Mouse (Mus musculus) MEL-GATA-1-ER (cell line): ENCODE data around the gene Tox4.

ENCODE experiments used
- DNase-seq: peaks from one replicate; pipeline ENCODE4 v3.0.0-alpha.2; 2012; ENCODE audit warnings: low read depth; ENCODE audit errors: extremely low read depth

Tox4 gene

DNA sequence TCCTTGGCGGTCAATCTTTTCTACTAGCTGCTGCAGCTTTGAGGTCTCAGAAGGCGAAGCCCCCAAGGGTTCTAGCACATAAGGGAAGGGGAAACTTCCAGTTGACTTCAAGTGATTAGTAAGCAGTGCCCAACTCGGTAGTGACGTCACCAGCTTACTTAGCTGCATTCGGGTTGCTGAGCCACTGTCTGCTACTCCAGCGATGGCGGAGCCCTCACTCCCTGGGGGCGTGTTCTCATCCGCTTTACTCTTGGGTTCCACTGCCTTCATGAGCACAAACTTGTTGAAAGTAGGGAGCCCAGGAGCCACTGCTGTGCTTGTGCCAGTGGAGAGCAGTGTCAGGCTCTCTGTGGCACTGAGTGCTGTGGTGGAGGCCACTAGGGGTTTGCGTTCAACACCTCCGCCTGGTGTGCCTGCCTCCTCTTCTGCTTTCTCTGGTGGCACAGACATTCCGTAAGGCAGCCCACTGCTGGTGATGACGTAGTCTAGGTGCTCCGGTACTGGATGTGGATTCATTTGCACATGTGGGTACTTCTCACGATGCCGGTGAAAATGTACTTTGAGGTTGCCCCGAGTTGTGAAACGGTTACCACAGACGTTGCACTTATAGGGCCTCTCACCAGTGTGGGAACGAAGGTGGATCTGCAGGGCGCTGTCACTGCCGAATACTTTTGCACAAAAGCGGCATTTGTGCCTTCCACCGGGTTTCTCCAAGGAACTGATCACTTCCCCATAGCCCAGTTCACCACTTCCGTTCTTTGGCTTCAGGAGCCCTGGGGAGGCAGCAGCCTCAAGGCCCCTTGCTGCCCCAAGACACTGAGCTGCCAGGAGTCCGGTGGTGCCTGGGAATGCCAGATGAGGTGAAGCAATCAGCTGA lies 35.2 kb downstream of the Tox4 start:
- DNase-seq: no peak

DNA sequence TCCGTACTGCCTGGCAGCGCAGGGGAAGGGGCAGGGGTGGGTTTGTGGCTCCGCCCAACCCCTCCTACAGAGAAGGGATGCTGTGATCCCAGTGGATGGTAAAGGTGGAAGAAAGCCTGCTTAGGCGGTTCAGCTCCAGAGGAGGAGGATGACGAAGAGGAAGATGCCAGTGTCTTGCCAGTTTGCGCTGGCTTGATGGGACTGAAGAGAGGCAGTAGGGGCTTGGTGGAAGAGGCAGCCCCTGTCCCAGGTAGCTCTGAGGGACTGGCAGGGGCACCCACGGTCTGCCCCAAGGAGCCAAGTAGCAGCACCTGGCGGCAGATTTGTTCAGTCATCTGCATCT lies 35.8 kb downstream of the Tox4 start:
- DNase-seq: no peak

DNA sequence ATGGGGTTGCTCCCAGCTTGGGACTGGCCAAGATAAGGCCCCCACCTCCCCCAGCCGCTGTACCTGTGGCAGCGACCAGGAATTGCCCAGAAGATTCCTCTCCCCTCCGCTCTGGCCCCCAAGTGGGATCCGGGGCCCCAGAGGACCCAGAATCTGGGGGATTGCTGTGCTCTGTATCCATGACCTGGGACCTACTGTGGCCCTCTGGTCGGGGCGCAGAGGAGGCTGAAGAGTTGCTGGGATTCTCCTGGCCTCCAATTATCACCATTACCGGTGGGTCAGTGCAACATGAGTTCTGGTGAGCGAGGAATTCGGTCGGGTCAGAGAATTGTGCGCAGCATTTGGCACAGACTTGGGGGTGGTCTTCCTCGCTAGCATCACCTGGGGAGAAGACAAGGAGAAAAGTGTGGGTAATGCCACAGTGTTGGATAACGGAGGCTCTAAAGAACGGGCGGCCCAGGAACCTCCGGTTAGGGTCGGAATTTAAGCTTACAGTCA lies 36.4 kb downstream of the Tox4 start:
- no peak for DNase-seq

DNA sequence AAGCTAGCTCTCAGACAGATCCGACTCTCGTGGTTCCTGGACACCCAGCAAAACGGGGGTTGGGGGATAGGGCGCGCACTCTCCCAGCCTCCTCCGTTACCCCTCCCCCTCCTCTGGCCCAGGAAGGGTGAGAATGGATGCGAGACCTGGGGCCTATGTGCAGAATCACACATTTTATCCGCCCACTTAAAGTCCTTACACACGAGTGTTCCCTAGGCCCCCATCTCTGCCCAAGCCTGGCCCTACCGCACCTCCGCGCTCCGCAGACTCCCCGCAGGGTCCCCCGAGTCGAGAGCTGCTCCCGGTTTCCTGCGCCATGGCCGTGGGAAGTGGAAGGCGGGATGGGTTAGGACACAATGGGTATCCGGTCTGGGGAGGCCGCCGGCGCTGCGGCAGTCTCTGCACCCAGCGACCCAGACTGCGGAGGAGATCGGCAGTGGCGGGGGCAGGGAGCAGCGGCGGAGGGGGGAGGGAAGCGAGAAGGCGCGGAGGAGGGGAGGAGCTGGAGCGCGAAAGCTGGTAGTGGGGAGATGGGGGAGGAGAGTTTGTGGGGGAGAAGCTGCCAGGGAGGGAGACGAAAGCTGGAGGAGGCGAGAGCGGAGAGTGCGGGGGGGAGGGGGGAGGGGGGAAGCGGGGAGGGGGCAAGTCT lies 37.0 kb downstream of the Tox4 start:
- DNase-seq: no peak

DNA sequence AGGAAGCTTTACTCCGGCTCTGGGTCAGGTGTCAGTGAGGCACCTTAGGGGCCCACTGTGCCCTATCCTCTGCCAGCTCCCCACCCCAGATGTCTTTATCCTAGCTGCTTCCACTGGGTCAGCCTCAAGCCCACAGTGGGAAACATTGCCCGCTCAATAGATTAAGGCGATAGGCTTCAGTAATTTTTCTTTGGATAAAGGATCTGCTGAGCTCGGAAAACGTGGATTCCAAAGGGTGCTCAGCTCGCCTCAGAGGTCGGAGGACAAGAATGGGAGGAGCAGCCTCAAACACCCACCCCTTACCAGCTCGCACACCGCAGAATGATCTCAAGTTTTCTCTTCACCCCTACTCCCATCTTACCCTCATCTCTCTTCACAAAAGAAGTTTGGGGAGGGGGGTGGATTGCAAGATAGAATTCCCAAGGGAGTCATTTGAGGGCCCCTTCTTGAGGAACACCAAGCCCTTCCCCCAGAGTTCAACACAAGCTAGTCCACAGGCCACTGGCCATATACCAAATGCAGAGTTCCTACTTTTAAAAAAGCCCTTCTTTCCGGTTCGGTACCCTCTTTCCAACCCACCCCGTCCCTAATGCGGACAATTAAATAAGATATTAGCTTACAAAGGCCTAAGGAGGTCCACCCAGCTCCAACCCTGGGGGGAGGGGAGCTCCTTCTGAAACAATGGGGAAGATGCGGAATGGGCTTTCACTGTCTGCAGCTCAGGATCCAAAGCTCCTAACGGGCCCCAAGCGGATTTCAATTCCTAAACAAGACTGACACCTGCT lies 37.7 kb downstream of the Tox4 start:
- no peak for DNase-seq

DNA sequence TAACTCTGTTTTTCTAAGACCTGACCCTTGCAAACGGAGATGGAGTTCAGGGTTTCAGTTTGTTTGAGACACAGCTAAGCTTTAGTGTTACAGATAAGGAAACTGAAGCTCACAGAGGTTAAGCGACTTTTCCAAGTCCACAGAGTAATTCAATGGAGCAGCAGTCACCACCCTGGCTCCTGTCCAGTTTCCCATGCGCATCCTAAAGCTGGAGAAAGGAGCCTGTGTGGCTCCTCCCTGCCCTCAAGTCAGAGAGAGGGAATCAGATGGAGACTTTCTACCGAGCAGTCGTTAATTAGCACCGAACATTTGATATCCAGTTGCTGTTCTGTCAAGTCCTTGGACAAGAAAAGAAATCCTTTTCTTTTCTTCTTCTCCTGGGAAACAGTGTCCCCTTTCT lies 40.4 kb downstream of the Tox4 start:
- DNase-seq: no peak

DNA sequence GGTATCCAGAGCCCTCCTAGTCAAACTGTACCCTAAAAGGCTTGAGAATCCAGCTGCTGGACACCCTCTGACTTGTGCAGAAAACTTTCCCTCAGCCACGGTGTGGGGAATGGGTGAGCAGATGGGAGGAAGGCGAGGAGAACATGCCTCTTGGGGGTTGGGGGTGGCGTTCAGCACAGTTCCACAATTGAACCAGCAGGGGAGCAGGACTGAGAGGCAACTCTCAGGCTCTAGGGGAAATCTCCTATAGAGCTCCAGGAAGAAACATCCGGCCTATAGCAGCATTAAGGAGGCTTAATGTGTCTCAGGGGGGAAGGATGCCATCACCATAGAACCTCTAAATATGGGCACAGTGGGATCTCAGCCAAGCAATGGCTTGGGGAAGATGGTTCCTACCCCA lies 46.9 kb downstream of the Tox4 start:
- no peak for DNase-seq

DNA sequence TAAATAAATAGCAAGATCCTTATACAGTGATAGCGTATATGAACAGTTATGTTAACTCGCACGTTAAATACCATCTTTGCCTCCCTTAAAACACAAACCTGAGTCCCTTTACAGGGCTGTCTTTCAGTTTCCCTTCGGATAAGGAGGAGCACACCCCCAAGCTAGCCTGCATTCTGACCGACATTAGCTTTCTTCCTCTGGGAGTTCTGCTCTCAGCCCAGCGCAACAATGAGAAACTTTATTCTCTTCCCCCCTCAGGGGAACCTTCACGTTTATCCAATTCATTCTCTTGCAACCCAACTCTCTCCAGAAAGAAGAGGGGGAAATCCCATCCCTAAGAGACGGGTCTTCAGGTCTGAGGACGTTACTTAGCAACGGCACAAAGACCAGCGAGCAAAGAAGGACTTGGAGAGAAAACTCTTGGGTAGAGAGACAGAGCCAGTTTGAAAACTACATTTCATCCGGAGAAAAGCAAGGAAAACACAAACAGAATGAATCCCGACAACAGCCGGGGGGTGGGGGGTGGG lies 48.5 kb downstream of the Tox4 start:
- DNase-seq: no peak

DNA sequence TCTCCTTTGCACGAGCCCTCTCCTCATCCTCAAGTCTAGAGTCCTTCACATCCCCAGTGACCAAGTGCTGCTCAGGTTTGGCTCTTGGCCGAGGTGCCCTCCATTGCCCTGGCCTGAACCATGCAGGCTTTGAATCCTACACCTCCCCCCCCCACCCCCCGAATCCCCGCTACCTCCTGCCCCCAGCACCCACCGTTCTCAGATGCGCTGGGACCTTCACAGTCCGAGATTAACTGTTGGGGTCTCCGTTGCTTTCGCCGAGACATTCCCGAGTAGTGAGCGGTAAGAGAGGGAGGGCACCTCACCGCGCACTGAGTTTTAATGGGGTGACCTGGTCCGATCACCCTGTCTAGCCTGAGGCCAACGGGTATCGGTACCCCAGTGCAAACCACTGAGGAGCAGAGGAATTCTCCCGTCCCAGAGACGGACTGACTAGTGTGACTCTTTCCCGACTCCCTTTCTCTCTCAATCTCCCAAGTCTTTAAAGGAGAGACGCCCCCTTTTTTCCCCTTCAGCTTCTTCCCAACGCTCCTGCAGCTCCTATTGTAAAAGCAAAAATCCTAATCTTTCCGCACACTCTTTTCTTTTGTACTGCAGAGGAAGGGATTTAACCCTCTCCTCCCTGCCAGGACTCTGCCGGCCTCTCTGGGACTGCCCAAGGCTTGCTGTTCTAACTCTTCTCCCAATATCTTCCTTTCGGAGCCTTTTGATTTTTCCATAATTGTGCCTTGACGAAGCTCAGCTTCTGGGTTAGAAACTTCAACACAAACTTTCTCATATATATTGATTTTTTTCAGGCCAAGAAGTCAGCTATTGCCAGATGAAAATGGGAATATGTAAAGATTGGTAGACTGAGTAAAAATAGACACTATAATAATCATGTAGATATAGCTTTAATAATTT lies 49.2 kb downstream of the Tox4 start, which contains the start of gene Sall2:
Sall2 (minus strand) TSS at position 853 of the 903 bp plus-strand sequence.
- DNase-seq: no peak

DNA sequence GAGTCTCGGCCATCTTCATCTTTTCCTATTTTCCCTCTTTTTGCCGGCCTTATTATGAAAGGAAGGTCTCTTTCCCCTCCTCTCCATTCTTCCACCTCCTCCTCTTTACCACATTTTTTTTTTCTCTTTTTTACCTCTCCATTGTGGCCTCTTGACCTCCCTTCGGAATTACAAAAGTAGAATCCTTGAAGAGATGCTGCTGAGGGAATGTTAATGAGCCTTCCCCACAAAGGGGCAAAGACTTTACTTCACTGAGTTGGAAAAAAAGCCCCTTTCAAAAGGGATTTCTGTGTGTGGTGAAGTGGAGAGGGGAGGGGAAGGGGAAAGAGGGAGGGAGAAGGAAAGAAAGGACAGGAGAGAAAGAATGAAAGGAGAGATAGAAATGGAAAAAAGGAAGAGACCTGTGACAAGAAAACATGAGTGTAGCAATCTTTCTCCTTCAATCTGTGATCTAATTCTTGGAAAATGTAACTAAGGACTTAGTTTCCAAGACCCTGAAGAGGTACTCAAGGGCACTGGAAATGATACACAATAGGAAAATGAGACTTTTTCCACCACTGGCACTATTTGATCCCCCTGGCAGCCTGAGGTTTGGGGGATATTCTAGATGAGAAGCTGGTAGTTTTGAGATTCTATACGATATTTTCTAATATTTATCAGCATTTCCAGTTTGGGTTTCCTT lies 52.3 kb downstream of the Tox4 start:
- DNase-seq: no peak

DNA sequence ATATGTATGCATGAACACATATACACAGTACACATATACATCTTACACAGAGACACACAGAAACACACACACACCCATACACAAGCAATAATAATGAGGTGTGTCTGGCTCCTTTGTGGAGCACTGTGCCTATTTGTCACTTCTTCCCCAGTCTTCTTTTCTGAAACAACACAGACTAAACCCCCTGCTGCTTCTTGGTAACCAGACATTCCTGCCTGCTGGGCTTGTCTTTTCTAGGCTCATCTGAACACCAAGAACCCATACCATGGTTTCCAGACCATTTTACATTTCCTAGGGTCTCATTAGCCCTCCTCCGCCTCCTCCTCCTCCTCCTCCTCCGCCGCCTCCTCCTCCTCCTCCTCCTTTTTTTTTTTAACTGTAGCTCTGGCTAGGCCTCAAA lies 53.2 kb downstream of the Tox4 start:
- no peak for DNase-seq

GRCm38 (mm10) chr14:52338751-52339511 lies 60.0 kb downstream of the Tox4 start:
- DNase-seq: peak; percentile 70

DNA sequence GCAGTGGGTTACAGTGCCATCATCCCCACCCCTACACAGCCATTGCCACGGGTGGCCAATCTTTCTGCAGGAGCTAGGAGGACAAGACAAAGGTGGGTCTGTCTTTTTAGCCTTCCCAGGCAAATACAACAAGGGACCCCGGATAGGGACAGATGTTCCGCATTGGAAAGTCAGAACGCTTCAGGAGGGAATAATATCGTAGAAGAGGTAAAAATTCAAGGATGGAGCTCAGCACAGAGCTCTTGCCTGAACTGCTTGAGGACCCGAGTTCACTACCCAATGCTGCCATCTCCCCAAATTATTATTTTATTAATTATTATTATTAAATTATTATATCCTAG lies 60.5 kb downstream of the Tox4 start:
- no peak for DNase-seq
